Mouse (Mus musculus) kidney, postnatal 0 days (tissue): ENCODE data around the gene Lgr6. TPM values are rescaled to one million over a fixed set of nuclear protein-coding genes. Genes with fewer than 3 reads are reported as not detected.

Source experiments
- ATAC-seq: fragments of 200-750 bp; cut with Nextera tagmentation; replicated peaks from 2 replicates; pipeline ENCODE4 v1.8.0; 2017; ENCODE audit warnings: low read depth, moderate number of reproducible peaks, moderate TSS enrichment, moderate library complexity; ENCODE audit not compliant: low FRiP score
- DNase-seq: peaks from one replicate; pipeline ENCODE4 v3.0.0-alpha.2; 2016; ENCODE audit warnings: low spot score
- H3K27ac ChIP-seq: fragments of 300-500 bp; sonication (generic); 2 replicates; pipeline ENCODE4 v1.5.1; 2014; ENCODE audit warnings: mild to moderate bottlenecking
- H3K27me3 ChIP-seq: fragments of 300-500 bp; sonication (generic); 2 replicates; pipeline ENCODE4 v1.6.1; 2014; ENCODE audit warnings: low read length, mixed read lengths; ENCODE audit not compliant: insufficient read depth
- H3K36me3 ChIP-seq: fragments of 300-500 bp; sonication (generic); 2 replicates; pipeline ENCODE4 v1.6.1; 2014; ENCODE audit warnings: low read length, mixed read lengths; ENCODE audit not compliant: insufficient read depth
- H3K4me1 ChIP-seq: fragments of 300-500 bp; sonication (generic); replicated peaks from 2 replicates; pipeline ENCODE4 v1.6.1; 2014; ENCODE audit warnings: antibody characterized with exemption, low read length, mixed read lengths; ENCODE audit not compliant: insufficient read depth
- H3K4me2 ChIP-seq: fragments of 300-500 bp; sonication (generic); 2 replicates; pipeline ENCODE4 v1.6.1; 2014; ENCODE audit warnings: mild to moderate bottlenecking, low read length, moderate library complexity, mixed read lengths
- H3K4me3 ChIP-seq: fragments of 300-500 bp; sonication (generic); replicated peaks from 2 replicates; pipeline ENCODE4 v1.5.1; 2014; ENCODE audit warnings: low read depth, low read length
- H3K9ac ChIP-seq: fragments of 300-500 bp; sonication (generic); 2 replicates; pipeline ENCODE4 v1.6.1; 2014; ENCODE audit warnings: low read depth, low read length
- H3K9me3 ChIP-seq: fragments of 300-500 bp; sonication (generic); replicated peaks from 2 replicates; pipeline ENCODE4 v1.6.1; 2016; ENCODE audit warnings: low read length, inconsistent platforms, mixed read lengths
- CTCF ChIP-seq: IDR thresholded peaks from 2 replicates; pipeline ENCODE4 v1.5.1; 2016; ENCODE audit warnings: antibody characterized with exemption, low read depth, mild to moderate bottlenecking, moderate library complexity
- WGBS: fragments of 180-500 bp; shearing (Covaris S2); extraction: QIAGEN DNeasy Blood & Tissue Kit; methylation state at CpG from one replicate; pipeline ENCODE4 v1.1.7; 2014; 5-methylcytosine and 5-hydroxymethylcytosine counted together
- polyA plus RNA-seq: library from polyadenylated mRNA; unstranded; fragments of >200 nt; fragmentation: Nextera tagmentation; extraction: Ambion mirVana; gene quantifications from 2 replicates; pipeline ENCODE4 v1.2.1, GENCODE M21; 2015

Lgr6 gene
- polyA plus RNA-seq, 1 experiment from 2014 or later = 0.83 TPM

DNA sequence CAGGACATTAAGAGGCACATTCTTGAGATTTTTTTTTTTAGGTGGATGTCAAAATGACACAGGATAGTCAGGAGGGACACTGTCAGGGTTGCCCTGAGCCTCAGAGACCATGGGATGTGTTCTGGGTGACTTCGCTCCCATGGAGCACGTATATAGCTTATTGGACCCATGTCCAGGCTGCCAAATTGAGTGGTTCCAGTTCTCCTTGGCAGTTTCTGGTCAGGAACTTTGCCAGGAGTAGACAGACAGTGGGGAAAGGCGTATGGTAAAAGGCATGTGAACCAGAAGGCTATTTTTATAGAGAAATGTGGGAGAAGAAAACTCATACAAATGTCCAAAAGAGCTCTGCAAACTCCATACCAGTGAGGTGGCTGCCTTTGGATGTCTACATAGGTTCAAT is 95.2 kb downstream of the Lgr6 start:
- no peak overlapping the region for H3K27ac ChIP-seq
- ATAC-seq = no peak
- no peak overlapping the region for H3K9ac ChIP-seq
- no peaks in the 10 kb centered on the region for H3K9me3 ChIP-seq
- H3K4me2 ChIP-seq = no peak overlapping the region
- H3K36me3 ChIP-seq = no peaks in the 10 kb centered on the region
- WGBS = 87% methylated on average over 3 of the region's 3 CpGs
- no peaks in the 10 kb centered on the region for H3K27me3 ChIP-seq
- H3K4me3 ChIP-seq = no peak overlapping the region
- DNase-seq = no peak
- no peak for TF ChIP-seq CTCF
- H3K4me1 ChIP-seq = no peaks in the 10 kb centered on the region; the same call in 1 of the 2 replicates

DNA sequence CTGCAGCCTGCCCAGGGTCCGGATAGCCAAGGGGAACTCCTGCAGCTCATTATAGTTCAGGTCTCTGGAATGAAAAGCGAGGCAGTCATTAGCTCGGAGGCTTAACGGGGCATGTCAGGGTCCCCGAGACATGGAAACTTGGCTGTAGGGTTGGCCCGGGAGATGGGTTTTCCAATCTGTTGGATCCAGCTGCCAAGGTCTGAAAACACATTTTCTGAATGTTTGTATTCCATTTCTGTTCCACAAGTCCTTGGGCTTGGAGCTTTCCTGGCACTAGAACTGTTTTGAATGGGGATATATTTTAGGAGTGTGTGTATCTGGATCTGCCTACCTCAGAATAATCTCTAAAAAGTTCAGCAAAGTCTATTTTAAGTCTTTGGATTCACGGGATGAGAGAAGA is 99.4 kb downstream of the Lgr6 start:
- 50% methylated on average over 7 of the region's 7 CpGs for WGBS
- H3K36me3 ChIP-seq = no peaks in the 10 kb centered on the region
- no peak overlapping the region for H3K9ac ChIP-seq
- H3K27me3 ChIP-seq = no peaks in the 10 kb centered on the region
- H3K27ac ChIP-seq = no peak overlapping the region
- no peaks in the 10 kb centered on the region for H3K9me3 ChIP-seq
- H3K4me2 ChIP-seq = no peak overlapping the region
- H3K4me3 ChIP-seq = no peak overlapping the region
- no peak for TF ChIP-seq CTCF
- no peak for DNase-seq
- H3K4me1 ChIP-seq = no peaks in the 10 kb centered on the region
- no peak for ATAC-seq

DNA sequence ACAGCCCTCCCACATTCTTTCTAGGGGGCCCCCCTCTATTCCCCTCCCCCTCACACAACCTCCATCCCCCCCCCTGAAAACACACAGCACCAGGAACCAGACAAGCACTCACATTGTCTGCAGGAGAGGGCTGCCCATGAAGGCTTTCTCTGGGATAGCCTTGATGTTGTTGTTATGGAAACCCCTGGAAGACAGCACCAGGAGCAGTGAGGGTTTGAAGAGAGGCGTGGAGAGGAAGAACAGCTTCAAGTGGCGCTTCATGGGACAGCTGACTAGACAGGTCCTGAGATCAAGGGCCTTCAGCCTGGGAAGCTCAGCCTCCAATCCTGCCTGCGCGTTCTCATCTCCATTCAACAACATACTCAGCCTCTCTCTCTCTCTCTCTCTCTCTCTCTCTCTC is 101.7 kb downstream of the Lgr6 start:
- TF ChIP-seq CTCF = no peak
- H3K4me3 ChIP-seq = no peak overlapping the region
- no peaks in the 10 kb centered on the region for H3K36me3 ChIP-seq
- no peaks in the 10 kb centered on the region for H3K9me3 ChIP-seq
- H3K4me1 ChIP-seq = no peaks in the 10 kb centered on the region
- no peak for ATAC-seq
- no peak overlapping the region for H3K9ac ChIP-seq
- H3K27ac ChIP-seq = no peak overlapping the region
- H3K4me2 ChIP-seq = no peak overlapping the region
- no peak for DNase-seq
- no peaks in the 10 kb centered on the region for H3K27me3 ChIP-seq
- WGBS = 62% methylated on average over 4 of the region's 4 CpGs

DNA sequence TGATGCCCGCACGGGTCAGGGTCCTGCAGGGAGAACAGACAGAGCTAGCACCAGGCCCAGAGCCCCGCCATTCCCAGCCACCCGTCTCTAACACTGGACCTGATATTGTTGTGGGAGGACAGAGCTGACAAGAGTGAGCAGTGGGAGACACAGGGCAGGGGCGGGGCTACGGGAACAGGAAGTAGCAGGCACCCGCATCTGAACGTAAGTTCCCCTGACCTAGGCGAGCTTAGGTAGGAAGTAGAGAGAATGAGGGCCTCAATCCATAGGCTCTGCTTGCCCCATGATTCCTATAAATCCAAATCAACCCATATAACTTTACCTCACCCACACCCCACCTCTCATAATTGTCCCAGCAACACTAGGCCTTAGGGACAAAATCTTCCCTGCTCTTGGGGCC is 104.5 kb downstream of the Lgr6 start:
- no peak for ATAC-seq
- H3K9ac ChIP-seq = no peak overlapping the region
- 65% methylated on average over 9 of the region's 9 CpGs for WGBS
- no peak for DNase-seq
- no peaks in the 10 kb centered on the region for H3K27me3 ChIP-seq
- TF ChIP-seq CTCF = no peak
- H3K36me3 ChIP-seq = no peaks in the 10 kb centered on the region
- H3K4me2 ChIP-seq = no peak overlapping the region
- H3K4me3 ChIP-seq = no peak overlapping the region
- no peaks in the 10 kb centered on the region for H3K4me1 ChIP-seq
- no peaks in the 10 kb centered on the region for H3K9me3 ChIP-seq
- H3K27ac ChIP-seq = no peak overlapping the region

DNA sequence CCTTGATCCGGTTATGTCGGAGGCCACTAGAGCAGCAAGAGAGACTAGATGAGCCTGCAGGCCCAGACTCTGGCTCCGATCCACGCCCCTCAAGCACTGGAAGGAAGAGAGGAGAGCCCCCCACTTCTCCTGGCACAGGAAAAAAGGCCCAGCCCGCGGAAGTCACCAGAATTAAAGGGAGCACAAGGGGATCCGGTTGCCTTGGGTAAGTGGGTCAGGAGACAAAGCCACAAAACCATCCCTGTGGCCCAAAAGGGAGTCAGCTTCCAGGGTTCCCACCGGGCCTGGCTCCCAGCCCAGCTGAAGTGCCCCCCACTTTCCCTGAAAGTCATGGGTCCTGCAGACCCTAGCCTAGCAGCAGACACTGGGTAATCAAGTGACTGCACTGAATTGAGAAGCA is 106.8 kb downstream of the Lgr6 start:
- Histone ChIP-seq H3K27me3 (no peaks in the 10 kb centered on the region), H3K36me3 (no peaks in the 10 kb centered on the region), H3K4me1 (no peaks in the 10 kb centered on the region), H3K4me2 (no peak overlapping the region), H3K9me3 (no peaks in the 10 kb centered on the region), H3K9ac (no peak overlapping the region), H3K4me3 (no peak overlapping the region), H3K27ac (no peak overlapping the region)
- WGBS = 80% methylated on average over 8 of the region's 8 CpGs
- no peak for TF ChIP-seq CTCF
- no peak for DNase-seq
- no peak for ATAC-seq

DNA sequence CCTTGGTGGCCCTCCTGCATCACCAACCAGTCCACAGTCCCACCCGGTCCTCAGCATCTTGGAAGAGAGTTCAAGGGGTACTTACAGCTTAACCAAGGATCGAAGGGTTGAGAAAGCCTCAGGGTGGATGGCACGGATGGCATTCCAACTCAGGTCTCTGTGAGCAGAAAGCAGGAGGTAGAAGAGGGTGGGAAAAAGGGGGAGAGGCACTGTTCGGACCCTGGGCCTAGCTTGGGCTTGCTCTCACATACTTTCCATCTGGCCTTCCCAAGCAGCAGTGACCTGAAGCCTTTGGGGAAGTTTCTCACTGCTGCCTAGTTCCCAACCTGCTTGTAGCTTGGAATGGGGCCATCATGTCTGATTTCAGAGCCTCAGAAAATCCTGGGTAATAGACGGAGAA is 107.5 kb downstream of the Lgr6 start:
- ATAC-seq (no peak), DNase-seq (no peak)
- H3K27ac ChIP-seq = no peak overlapping the region
- H3K4me3 ChIP-seq = no peak overlapping the region
- WGBS = 80% methylated on average over 5 of the region's 5 CpGs
- H3K4me1 ChIP-seq = no peaks in the 10 kb centered on the region
- no peak overlapping the region for H3K9ac ChIP-seq
- no peaks in the 10 kb centered on the region for H3K27me3 ChIP-seq
- TF ChIP-seq CTCF = no peak
- no peaks in the 10 kb centered on the region for H3K9me3 ChIP-seq
- H3K4me2 ChIP-seq = no peak overlapping the region
- no peaks in the 10 kb centered on the region for H3K36me3 ChIP-seq

DNA sequence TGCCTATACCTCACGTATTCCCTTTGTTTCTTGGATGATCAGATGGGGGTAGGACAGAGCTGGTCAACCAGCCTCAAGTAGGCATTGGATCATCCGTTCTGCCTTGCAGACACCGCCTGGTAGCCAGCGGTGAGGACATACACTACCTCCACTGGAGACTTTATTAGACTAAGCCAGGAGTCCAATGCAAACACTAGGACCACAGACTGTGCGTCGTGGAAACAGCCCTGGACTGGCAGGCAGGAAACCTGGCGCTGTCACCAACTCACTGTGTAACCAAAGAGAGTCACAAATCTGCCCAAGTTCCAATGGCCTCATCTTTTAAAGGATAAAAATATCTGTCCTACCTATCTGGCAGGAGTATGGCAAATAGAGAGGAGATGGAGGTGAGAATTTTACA is 108.6 kb downstream of the Lgr6 start:
- H3K36me3 ChIP-seq = no peaks in the 10 kb centered on the region
- no peaks in the 10 kb centered on the region for H3K27me3 ChIP-seq
- no peak for TF ChIP-seq CTCF
- no peak for DNase-seq
- H3K4me1 ChIP-seq = no peaks in the 10 kb centered on the region; the same call in 1 of the 2 replicates
- no peak overlapping the region for H3K4me2 ChIP-seq
- no peak overlapping the region for H3K27ac ChIP-seq
- no peak overlapping the region for H3K4me3 ChIP-seq
- no peak for ATAC-seq
- H3K9ac ChIP-seq = no peak overlapping the region
- 93% methylated on average over 7 of the region's 7 CpGs for WGBS
- H3K9me3 ChIP-seq = no peaks in the 10 kb centered on the region
